Mouse (Mus musculus): ENCODE results near the gene Inka1.

DNA sequence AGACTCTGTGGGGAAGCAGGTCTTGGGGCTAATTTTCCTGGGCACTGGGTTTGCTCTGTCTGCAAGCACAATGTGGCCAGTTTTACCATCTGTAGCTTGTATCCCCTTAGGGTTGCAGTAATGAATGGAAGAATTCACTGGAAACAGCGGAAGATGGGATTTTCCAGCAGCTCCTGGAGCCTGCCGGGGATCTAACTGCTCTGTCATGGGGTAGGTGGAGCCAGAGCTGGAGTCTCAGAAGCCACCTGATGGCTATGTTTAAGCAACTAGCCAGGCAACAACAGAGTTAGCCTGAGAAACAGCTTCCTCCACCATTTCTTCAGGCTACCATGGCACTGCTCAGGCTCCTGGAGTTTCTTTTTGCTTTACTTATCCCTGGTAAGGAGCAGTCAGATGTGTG, 6.5 kb upstream of the Inka1 start, which contains the start of gene Cdhr4:
- TF ChIP-seq CTCF (IDR thresholded peaks at IDR 0.05; ENCODE audit: extremely low read depth, insufficient read length, insufficient replicate concordance, low read depth, low read length) (no peak), POLR2A (IDR thresholded peaks at IDR 0.05; ENCODE audit: low read depth, low read length) (no peak)
